Mouse (Mus musculus): ENCODE measurements around the gene Cdk2. TPM values are rescaled to one million over a fixed set of nuclear protein-coding genes. Genes with fewer than 3 reads are reported as not detected.
"Not testable (repeated sequence)": the region's sequence is repeated elsewhere in the genome, so short reads cannot be mapped to it uniquely, and the experiment has no call there.

Gene Cdk2
- total RNA-seq, 1 experiment from 2014 or later: 89.6 TPM

DNA sequence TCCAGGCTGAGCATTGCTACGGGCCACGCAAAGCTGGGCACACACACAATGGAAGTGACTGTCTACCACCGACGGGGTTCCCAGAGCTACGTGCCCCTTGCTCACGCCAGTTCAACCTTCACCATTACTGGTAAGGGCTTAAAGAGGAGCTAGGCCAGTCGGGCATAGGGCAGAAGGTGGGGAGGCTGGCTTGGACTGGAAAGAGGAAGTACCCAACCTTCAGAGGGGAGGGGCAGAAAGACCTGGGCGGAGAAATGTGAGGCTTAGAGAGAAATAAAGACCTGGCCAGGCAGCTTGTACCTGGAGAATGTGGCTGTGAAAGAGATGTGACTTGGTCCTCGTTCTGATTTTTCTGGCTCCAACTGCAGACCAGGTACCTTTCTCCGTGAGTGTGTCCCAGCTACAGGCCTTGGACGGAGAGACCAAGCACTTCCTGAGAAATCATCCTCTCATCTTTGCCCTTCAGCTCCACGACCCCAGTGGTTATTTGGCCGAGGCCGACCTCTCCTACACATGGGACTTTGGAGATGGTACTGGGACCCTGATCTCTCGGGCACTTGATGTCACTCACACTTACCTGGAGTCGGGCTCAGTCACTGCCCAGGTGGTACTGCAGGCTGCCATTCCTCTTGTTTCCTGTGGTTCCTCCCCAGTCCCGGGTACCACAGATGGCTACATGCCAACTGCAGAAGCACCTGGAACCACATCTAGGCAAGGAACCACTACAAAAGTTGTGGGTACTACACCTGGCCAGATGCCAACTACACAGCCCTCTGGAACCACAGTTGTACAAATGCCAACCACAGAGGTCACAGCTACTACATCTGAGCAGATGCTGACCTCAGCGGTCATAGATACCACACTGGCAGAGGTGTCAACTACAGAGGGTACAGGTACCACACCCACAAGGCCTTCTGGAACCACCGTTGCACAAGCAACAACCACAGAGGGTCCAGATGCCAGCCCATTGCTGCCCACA lies 11.0 kb upstream of the Cdk2 start:
- peak; percentile 92 to 93 for ATAC-seq (replicated peaks in 1 of 2; ENCODE audit: insufficient read depth in 1 of 2, low FRiP score in 2 of 2, low TSS enrichment in 1 of 2, low read depth in 1 of 2, poor library complexity in 2 of 2, severe bottlenecking in 2 of 2)

DNA sequence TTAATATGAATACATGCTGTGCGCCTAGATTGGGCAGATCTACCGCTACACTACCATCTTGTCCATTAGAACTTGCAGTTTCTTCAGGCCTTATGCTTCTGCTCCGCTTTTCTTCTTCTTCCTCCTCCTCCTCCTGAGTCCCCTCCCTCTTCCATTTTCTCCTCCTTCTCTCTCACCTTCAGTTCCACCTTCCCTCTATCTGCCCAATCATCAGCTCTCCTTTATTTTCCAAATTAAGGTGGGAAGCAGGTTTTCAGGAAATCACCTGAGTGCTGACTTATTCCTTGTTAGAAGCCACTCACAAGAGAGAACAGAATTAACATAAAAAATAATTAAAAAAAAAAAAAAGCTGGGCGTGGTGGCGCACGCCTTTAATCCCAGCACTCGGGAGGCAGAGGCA lies 6.5 kb upstream of the Cdk2 start:
- not testable (repeated sequence) for ATAC-seq (replicated peaks in 1 of 2; ENCODE audit: insufficient read depth in 1 of 2, low FRiP score in 2 of 2, low TSS enrichment in 1 of 2, low read depth in 1 of 2, poor library complexity in 2 of 2, severe bottlenecking in 2 of 2)

DNA sequence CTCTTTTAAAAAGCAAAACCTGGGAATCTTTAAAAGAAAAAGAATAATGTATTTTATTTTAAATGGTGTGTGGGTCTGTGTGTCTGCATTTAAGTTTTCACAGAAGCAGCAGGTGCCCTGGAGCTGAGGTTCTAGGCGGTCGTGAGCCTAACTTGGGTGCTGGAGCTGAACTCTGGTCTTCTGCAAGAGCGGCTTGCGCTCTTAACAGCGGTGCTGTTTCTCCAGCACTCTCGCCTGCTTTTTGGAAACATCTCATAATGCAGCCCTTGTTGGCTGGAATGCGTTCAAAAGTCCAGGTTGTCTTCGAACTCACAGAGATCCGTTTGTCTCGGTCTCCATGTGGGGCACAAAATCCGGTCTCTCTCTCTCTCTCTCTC lies 474 bp upstream of the Cdk2 start:
- 0 out of 4 replicates have a peak, but pooled peaks of 1 of the 2 experiments have one; percentile 23 for ATAC-seq (replicated peaks in 1 of 2; ENCODE audit: insufficient read depth in 1 of 2, low FRiP score in 2 of 2, low TSS enrichment in 1 of 2, low read depth in 1 of 2, poor library complexity in 2 of 2, severe bottlenecking in 2 of 2)

DNA sequence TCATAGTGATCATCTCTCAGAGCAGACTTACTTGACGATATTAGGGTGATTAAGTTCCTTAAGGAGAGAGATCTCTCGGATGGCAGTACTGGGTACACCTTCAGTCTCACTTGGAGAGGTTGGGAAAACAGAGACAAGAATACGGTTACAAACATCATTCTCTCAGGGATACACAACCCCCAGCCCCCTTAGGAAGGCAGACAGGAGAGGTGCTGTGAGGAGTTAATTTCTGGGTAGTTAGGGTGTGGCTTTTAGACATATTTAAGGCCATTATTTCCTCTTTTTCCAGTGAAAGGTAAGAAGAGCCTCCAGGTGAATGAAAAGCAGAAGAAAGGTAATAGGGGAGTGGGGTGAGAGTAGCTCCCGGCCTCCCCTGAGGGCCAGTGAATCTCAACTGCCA lies 936 bp downstream of the Cdk2 start, which contains the start of gene Pmel:
Gene Pmel, plus strand, starts transcription at position 301 of the 400 bp plus-strand sequence.
- ATAC-seq (replicated peaks in 1 of 2; ENCODE audit: insufficient read depth in 1 of 2, low FRiP score in 2 of 2, low TSS enrichment in 1 of 2, low read depth in 1 of 2, poor library complexity in 2 of 2, severe bottlenecking in 2 of 2): no peak

DNA sequence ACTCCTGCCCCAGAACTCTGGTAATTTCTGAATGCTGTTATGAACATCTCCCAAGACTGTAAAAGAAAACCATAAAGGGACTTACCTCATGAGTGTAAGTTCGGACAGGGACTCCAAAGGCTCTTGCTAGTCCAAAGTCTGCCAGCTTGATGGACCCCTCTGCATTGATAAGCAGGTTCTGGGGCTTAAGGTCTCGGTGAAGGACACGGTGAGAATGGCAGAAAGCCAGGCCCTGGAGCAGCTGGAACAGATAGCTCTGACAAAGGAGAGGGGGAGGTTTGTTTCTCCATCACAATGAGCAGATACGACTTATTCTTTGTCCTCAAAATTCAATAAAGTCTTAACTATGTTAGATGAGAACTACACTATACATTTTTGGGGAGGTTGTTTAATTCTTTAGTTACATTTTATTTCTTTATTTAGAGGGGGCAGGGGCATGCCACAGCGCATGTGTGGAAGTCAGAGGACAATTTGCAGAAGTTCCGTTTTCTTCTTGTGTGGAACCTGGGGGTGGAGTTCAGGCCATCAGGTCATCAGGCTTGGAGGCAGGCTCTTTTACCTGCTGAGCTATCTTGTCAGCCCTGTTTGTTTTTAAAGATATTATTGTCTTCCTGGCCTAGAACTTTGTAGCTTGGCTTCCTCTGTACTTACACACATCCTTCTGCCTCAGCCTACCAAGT lies 2.4 kb downstream of the Cdk2 start:
- ATAC-seq (replicated peaks in 1 of 2; ENCODE audit: insufficient read depth in 1 of 2, low FRiP score in 2 of 2, low TSS enrichment in 1 of 2, low read depth in 1 of 2, poor library complexity in 2 of 2, severe bottlenecking in 2 of 2): no peak

DNA sequence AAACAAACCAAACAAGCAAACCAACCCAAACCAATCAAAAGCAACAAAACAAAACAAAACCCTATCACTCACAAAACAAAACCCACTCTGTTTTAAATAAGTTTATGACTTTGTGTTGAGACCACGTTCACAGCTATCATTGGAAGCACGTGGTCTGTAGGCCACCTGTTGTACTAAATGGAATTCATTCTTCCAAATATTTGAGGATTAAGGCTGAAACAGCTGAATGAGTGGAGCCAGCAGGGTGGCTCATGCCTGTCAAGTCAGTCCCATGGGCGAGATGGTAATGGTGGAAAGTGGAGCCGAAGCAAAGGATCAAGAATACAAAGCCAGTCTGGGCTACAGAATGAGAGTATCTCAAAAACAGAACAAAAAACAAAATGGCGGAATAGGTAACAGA lies 4.1 kb downstream of the Cdk2 start:
- ATAC-seq (replicated peaks in 1 of 2; ENCODE audit: insufficient read depth in 1 of 2, low FRiP score in 2 of 2, low TSS enrichment in 1 of 2, low read depth in 1 of 2, poor library complexity in 2 of 2, severe bottlenecking in 2 of 2): no peak

DNA sequence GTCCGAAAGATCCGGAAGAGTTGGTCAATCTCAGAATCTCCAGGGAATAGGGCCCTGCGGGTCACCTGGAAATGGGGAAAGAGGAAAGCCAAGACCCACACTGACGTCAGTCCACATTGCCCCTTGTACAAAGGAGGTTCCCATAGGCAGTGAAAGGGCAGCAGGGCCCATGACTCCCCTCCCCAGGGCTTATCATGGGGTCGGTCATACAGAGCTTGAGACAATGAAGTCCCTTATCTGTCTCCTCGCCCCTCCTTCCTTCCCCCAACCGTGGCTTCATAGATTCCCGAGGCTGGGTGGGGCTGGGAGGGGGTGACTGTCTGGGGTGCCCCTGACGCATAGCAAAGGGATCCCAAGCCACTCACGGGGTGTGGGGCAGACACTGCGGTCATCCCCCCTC lies 5.2 kb downstream of the Cdk2 start:
- no peak for ATAC-seq (replicated peaks in 1 of 2; ENCODE audit: insufficient read depth in 1 of 2, low FRiP score in 2 of 2, low TSS enrichment in 1 of 2, low read depth in 1 of 2, poor library complexity in 2 of 2, severe bottlenecking in 2 of 2)

DNA sequence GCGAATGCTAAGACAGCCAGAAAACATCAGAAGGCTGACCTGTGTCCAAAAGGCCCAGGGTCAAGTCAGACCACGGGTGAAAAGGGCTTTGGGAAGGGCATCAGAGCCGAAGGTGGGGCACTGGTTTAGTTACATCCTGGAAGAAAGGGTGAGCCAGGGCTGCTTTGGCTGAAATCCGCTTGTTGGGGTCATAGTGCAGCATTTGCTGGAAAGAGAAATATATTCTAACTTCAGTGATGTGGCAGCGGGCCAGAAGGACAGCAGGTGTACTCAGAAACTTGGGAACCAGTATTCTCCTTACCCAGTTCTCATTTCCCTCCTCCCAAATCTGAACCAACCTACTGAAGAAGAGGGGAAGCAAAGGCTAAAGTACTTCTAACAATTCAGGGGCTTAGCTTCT lies 5.8 kb downstream of the Cdk2 start:
- ATAC-seq (replicated peaks in 1 of 2; ENCODE audit: insufficient read depth in 1 of 2, low FRiP score in 2 of 2, low TSS enrichment in 1 of 2, low read depth in 1 of 2, poor library complexity in 2 of 2, severe bottlenecking in 2 of 2): no peak

DNA sequence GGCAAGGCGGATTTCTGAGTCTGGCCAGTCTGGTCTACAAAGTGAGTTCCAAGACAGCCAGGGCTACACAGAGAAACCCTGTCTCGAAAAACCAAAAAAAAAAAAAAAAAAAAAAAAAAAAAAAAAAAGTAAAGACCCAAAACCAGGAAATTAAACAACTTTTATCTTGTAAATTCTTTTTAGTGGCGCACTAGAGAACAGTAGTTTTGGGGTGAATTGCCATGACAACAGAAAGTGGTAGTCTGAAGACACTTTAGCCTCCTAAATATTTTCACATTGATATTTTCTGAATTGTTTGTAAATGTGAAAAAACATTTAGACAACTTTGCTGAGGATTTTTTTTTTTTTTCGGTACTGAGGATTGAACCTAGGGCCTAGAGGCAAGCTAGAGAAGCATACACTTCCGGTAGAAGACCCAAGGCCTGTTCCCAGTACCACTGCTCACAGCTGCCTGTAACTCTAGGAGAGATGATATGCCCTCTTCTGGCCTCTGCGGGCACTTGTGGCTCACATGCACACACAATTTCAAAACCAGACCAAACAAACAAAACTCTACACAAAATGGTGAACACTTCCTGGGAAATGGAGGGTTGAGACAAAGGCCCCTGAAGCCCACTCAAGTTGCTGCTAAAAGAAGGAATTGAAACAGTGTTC lies 7.6 kb downstream of the Cdk2 start:
- no peak for ATAC-seq (replicated peaks in 1 of 2; ENCODE audit: insufficient read depth in 1 of 2, low FRiP score in 2 of 2, low TSS enrichment in 1 of 2, low read depth in 1 of 2, poor library complexity in 2 of 2, severe bottlenecking in 2 of 2)

DNA sequence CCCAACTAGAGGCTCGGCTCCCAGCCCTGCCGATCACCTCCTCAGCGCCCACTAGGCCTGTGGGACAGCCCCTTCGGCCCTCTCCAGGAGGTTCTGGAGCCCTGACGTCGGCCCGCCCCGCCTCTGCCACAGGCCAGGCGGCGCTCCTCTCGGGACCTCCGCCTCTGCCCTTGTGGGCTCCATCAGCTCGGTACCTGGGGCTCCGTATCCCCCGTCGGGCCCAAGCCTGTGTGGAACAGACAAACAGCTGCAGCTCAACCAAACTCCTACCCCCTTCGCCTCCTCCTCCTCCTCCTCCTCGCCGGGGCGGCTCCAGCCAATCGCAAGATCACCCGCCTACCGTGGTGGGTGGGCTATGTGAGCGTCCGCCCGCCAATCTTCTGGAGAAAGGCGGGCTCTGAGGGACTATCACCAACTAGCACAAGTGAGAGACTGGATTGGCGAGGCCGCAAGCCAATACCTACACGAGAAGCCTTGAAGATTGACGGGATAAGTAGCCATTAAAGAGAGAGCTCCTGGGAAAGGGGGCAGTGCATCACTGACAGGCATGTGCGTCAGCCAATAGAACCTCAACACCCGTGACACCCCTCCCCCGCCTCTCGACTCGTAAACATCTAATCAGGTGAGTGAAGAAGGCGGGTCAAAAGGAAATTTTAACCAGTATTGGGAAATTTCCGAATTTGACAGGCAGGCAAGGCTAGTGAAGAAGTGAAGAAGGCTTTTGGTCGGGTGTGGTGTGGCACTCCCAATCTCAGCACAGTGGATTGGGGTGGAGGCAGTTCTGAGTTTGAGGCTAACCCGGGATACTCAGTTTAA lies 8.6 kb downstream of the Cdk2 start, which contains the start of gene Rab5b:
Gene Rab5b, minus strand, starts transcription at position 273 of the 816 bp plus-strand sequence.
- ATAC-seq (replicated peaks in 1 of 2; ENCODE audit: insufficient read depth in 1 of 2, low FRiP score in 2 of 2, low TSS enrichment in 1 of 2, low read depth in 1 of 2, poor library complexity in 2 of 2, severe bottlenecking in 2 of 2): peak; percentile 94 to 97

DNA sequence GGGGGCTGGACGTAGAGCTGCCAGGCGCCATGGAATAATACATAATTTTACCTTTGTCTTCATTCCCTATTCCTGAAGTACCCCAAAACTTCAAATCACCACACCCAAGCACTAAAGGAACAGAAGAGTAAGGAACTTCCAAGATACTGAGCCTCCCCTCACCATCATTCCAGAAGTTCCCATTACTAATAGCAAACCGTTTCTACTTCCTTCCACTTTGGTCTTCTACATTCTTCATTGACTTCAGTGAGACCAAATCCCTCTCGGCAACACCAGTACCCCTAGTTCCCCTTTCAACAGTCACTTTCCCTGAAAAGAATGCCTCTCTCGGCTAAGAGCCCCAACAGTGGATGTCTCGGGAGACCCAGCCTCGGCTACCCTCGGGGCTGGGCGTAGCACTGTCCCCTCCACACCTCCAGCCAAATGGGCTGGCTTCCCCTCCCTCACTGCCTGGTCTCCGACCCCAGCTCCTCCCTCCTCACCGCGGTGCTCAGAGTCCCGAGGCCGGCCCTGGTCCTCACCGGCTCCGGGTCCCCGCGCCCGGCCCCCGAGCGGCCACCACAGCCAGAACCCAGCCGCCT lies 9.3 kb downstream of the Cdk2 start:
- peak; percentile 5 to 32 for ATAC-seq (replicated peaks in 1 of 2; ENCODE audit: insufficient read depth in 1 of 2, low FRiP score in 2 of 2, low TSS enrichment in 1 of 2, low read depth in 1 of 2, poor library complexity in 2 of 2, severe bottlenecking in 2 of 2)

DNA sequence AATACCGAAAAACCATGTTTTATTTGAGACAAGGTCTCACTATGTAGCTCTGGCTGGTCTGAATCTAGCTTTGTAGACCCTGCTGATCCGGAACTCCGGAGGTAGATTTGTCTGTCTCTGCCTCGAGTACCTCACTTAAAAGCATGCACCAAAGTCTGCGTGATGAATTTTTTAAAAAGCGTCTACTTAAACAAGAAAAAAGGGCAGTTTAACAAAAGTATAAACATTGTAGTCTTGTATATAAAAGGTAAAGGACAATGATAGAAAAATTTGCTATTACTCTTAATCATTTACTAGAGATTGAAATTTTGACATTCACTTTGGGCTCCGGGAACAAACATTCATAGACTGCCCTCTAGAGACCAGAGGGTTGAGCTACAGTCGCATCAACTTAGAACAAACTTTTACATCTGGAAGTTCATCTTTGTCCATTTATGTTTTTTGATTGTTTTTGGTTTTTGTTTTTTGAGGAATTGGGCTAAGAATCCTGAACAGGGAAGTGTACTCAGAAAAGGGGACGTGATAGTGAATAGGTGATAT lies 30.3 kb downstream of the Cdk2 start:
- peak; percentile 46 to 55; a peak in 2 of 4 replicates for ATAC-seq (replicated peaks in 1 of 2; ENCODE audit: insufficient read depth in 1 of 2, low FRiP score in 2 of 2, low TSS enrichment in 1 of 2, low read depth in 1 of 2, poor library complexity in 2 of 2, severe bottlenecking in 2 of 2)

DNA sequence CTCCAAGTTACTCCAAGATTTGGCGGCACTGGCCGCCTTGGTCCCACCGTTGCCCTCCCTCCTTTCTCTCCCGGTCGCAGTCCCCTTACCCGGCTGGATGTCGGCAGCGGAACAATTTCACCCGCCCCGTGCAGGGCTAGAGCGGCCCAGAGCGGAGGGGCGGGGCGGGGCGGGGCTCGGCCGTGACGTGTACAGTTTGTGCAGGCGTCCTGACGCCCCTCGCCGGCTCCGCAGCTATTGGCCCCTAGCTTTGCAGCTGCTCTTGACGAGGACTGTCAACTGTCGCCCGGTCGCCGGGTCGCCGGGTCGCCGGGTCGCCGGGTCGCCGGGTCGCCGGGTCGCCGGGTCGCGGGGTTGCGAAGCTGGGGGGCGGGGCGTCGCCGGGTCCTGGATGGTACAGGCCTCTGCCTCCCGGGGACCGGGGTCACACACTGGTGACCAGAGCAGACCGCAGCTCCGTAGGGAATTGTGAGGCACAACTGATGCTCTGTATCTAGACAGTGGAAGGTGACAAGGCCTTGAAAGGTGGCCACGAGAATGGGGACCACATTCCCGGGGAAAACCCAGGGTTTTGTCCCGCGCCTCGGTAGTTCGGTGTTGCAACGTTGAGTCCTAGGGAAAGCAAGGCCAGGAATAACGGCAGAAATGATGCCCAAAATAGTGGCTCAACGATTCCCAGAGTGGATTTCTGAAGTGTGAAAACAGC lies 30.9 kb downstream of the Cdk2 start, which contains the start of gene Suox:
Gene Suox, minus strand, starts transcription at position 311 of the 706 bp plus-strand sequence.
- peak; percentile 80 to 87 for ATAC-seq (replicated peaks in 1 of 2; ENCODE audit: insufficient read depth in 1 of 2, low FRiP score in 2 of 2, low TSS enrichment in 1 of 2, low read depth in 1 of 2, poor library complexity in 2 of 2, severe bottlenecking in 2 of 2)

DNA sequence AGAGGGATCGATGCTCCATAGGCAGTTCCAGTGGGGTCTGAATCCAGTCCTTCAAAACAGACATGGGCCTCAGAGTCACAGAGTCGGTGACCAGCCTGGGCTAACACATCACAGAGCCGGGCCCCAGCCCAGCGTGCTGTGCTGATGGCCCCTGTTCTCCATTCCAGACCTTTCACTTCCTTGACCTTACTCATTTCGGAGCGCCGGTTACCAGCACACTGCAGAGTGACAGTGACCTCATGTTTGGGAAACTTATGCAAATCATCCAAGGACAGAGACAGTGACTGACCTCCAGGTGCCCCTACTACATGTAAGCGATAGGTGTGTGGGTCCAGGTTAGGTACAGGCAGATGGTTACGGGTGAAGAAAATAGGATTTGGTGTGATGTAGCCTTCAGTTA lies 33.7 kb downstream of the Cdk2 start:
- no peak for ATAC-seq (replicated peaks in 1 of 2; ENCODE audit: insufficient read depth in 1 of 2, low FRiP score in 2 of 2, low TSS enrichment in 1 of 2, low read depth in 1 of 2, poor library complexity in 2 of 2, severe bottlenecking in 2 of 2)

DNA sequence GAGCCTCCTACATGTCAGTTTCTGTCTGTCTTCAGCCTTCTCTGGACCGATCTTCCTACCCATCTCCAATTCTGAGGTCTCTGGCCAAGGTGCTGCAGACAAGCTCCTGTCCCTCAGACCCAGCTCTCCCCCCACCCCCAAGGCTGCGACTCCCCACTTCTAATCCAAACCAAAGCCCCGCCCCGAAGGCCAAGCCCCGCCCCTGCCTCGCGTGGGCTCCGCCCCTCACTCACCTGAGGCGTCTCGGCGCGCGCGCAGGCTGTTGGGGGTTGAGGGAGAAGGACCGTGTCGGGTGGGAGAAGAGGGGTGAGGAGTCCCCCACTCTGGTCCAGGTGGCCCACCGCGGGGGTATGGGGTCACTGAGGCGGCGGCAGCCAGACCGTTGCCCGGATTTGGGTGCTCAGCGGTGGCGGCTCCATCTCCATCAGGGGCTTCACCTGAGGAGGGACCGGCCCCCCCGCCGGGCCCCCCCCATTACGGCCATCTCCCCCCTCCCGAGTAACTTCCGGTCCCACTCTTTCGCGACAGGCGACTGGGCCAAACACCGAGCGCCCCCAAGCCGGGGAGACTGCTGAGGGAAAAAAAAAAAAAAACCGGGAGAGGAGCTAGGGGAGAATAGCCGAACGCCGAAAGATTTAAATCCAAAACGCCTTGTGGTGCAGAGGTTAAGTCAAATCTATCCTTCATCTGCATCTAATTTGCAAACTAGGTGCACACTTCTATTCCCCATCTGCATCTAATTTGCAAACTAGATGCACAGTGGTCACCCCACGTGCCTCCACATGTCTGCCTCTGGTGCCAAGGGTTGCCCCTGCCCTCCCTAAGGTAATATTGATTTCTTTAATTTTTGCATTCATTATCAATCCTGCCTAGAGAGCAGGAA lies 35.8 kb downstream of the Cdk2 start:
- no peak for ATAC-seq (replicated peaks in 1 of 2; ENCODE audit: insufficient read depth in 1 of 2, low FRiP score in 2 of 2, low TSS enrichment in 1 of 2, low read depth in 1 of 2, poor library complexity in 2 of 2, severe bottlenecking in 2 of 2)

Measured in hematopoietic stem cell, adult 5-6 weeks (primary cell).